Mouse (Mus musculus) forebrain, embryonic 12.5 days (tissue): ENCODE results near the gene Sox4. TPM values are rescaled to one million over a fixed set of nuclear protein-coding genes. Genes with fewer than 3 reads are reported as not detected.

Experiments used
- ATAC-seq: fragments of 200-750 bp; cut with Nextera tagmentation; 2 replicates; pipeline ENCODE4 v1.8.0; 2017; ENCODE audit warnings: moderate TSS enrichment; ENCODE audit not compliant: low FRiP score
- H3K27ac ChIP-seq: fragments of 300-500 bp; sonication (generic); 2 replicates; pipeline ENCODE4 v1.5.1; 2016; ENCODE audit warnings: mild to moderate bottlenecking
- H3K27me3 ChIP-seq: fragments of 300-500 bp; sonication (generic); 2 replicates; pipeline ENCODE4 v1.6.1; 2016; ENCODE audit warnings: mild to moderate bottlenecking
- H3K36me3 ChIP-seq: fragments of 300-500 bp; sonication (generic); replicated peaks from 2 replicates; pipeline ENCODE4 v1.6.1; 2016; ENCODE audit warnings: mild to moderate bottlenecking
- H3K4me1 ChIP-seq: fragments of 300-500 bp; sonication (generic); 2 replicates; pipeline ENCODE4 v1.6.1; 2016
- H3K4me2 ChIP-seq: fragments of 300-500 bp; sonication (generic); 2 replicates; pipeline ENCODE4 v1.6.1; 2016; ENCODE audit warnings: mild to moderate bottlenecking, moderate library complexity
- H3K4me3 ChIP-seq: fragments of 300-500 bp; sonication (generic); replicated peaks from 2 replicates; pipeline ENCODE4 v1.5.1; 2016; ENCODE audit warnings: mild to moderate bottlenecking
- H3K9ac ChIP-seq: fragments of 300-500 bp; sonication (generic); 2 replicates; pipeline ENCODE4 v1.6.1; 2016; ENCODE audit warnings: mild to moderate bottlenecking
- H3K9me3 ChIP-seq: fragments of 300-500 bp; sonication (generic); 2 replicates; pipeline ENCODE4 v1.6.1; 2016
- WGBS: fragments of 180-500 bp; shearing (Covaris S2); methylation state at CpG from one replicate; pipeline ENCODE4 v1.1.7; 2016; 5-methylcytosine and 5-hydroxymethylcytosine counted together
- polyA plus RNA-seq: library from polyadenylated mRNA; unstranded; fragments of >200 nt; fragmentation: Nextera tagmentation; extraction: Ambion mirVana; gene quantifications from 2 replicates; pipeline ENCODE4 v1.2.1, GENCODE M21; 2016

The Sox4 gene
- polyA plus RNA-seq, 1 experiment from 2014 or later: 258 TPM

GRCm38 (mm10) chr13:28952576-28953571 lies 639 bp downstream of the Sox4 start:
- Histone ChIP-seq H3K9me3 (no peaks in the 10 kb centered on the region), H3K36me3 (no peaks in the 10 kb centered on the region; the same call in 1 of the 2 replicates), H3K4me3 (peak overlapping the region; percentile 100), H3K27ac (peak overlapping the region; percentile 100), H3K4me2 (peak overlapping the region; percentile 52), H3K9ac (peak overlapping the region; percentile 100), H3K27me3 (no peaks in the 10 kb centered on the region), H3K4me1 (peaks cover 19% of the 10 kb centered on the region)
- under 1% methylated on average over 98 of the region's 98 CpGs for WGBS
- peak; percentile 28 for ATAC-seq

- WGBS: under 1% methylated on average over 90 of the region's 92 CpGs
- no peak for ATAC-seq
- H3K9ac ChIP-seq: peak overlapping the region; percentile 100
Observed at GRCm38 (mm10) chr13:28951691-28952575, 1.6 kb downstream of the Sox4 start.

GRCm38 (mm10) chr13:28950623-28951491 lies 2.7 kb downstream of the Sox4 start:
- Histone ChIP-seq H3K36me3 (peaks cover 3% of the 10 kb centered on the region), H3K9ac (peak overlapping the region; percentile 100), H3K4me2 (peak overlapping the region; percentile 52), H3K27me3 (no peaks in the 10 kb centered on the region), H3K4me1 (peaks cover 27% of the 10 kb centered on the region), H3K27ac (peak overlapping the region; percentile 100), H3K9me3 (no peaks in the 10 kb centered on the region), H3K4me3 (peak overlapping the region; percentile 100)
- under 1% methylated on average over 32 of the region's 32 CpGs for WGBS
- ATAC-seq: no peak

More at GRCm38 (mm10) chr13:28951691-28952575, 1.6 kb downstream of the Sox4 start:
- Histone ChIP-seq H3K27me3 (no peaks in the 10 kb centered on the region), H3K4me1 (peaks cover 21% of the 10 kb centered on the region), H3K4me2 (peak overlapping the region; percentile 52), H3K27ac (peak overlapping the region; percentile 100), H3K9me3 (no peaks in the 10 kb centered on the region), H3K36me3 (no peaks in the 10 kb centered on the region; the same call in 1 of the 2 replicates), H3K4me3 (peak overlapping the region; percentile 100)

- no peak for ATAC-seq
- Histone ChIP-seq H3K4me1 (peaks cover 27% of the 10 kb centered on the region), H3K9ac (peak overlapping the region; percentile 100), H3K27me3 (no peaks in the 10 kb centered on the region), H3K4me2 (peak overlapping the region; percentile 52), H3K4me3 (peak overlapping the region; percentile 100), H3K9me3 (no peaks in the 10 kb centered on the region), H3K36me3 (peaks cover 6% of the 10 kb centered on the region), H3K27ac (peak overlapping the region; percentile 100)
- WGBS: under 1% methylated on average over 9 of the region's 9 CpGs
Observed at GRCm38 (mm10) chr13:28950266-28950622, 3.3 kb downstream of the Sox4 start.

GRCm38 (mm10) chr13:28949279-28949915 lies 4.1 kb downstream of the Sox4 start:
- no peak for ATAC-seq
- peak overlapping the region; percentile 53 for H3K4me3 ChIP-seq
- 4% methylated on average over 11 of the region's 11 CpGs for WGBS
- H3K27ac ChIP-seq: peak overlapping the region; percentile 75
- peaks cover 10% of the 10 kb centered on the region for H3K36me3 ChIP-seq
- peak overlapping the region; percentile 71 for H3K9ac ChIP-seq
- no peaks in the 10 kb centered on the region for H3K9me3 ChIP-seq
- peaks cover 24% of the 10 kb centered on the region for H3K4me1 ChIP-seq
- no peaks in the 10 kb centered on the region for H3K27me3 ChIP-seq
- peak overlapping the region; percentile 72 for H3K4me2 ChIP-seq

GRCm38 (mm10) chr13:28948541-28948940 lies 5.0 kb downstream of the Sox4 start:
- WGBS: under 1% methylated on average over 10 of the region's 10 CpGs
- peak overlapping the region; percentile 89 for H3K27ac ChIP-seq
- peak; percentile 34; the same call in 1 of the 2 replicates for ATAC-seq
- H3K9ac ChIP-seq: peak overlapping the region; percentile 57
- peaks cover 10% of the 10 kb centered on the region for H3K36me3 ChIP-seq
- H3K27me3 ChIP-seq: no peaks in the 10 kb centered on the region
- H3K4me1 ChIP-seq: peaks cover 24% of the 10 kb centered on the region
- no peaks in the 10 kb centered on the region for H3K9me3 ChIP-seq
- H3K4me2 ChIP-seq: peak overlapping the region; percentile 72
- H3K4me3 ChIP-seq: peak overlapping the region; percentile 53

GRCm38 (mm10) chr13:28947740-28948441 lies 5.6 kb downstream of the Sox4 start:
- H3K27ac ChIP-seq: peak overlapping the region; percentile 89
- H3K4me3 ChIP-seq: peak overlapping the region; percentile 53
- H3K36me3 ChIP-seq: peaks cover 10% of the 10 kb centered on the region
- no peaks in the 10 kb centered on the region for H3K9me3 ChIP-seq
- WGBS: 20% methylated on average over 7 of the region's 7 CpGs
- peaks cover 25% of the 10 kb centered on the region for H3K4me1 ChIP-seq
- peak overlapping the region; percentile 57 for H3K9ac ChIP-seq
- ATAC-seq: peak; percentile 31
- H3K4me2 ChIP-seq: peak overlapping the region; percentile 72
- no peaks in the 10 kb centered on the region for H3K27me3 ChIP-seq

GRCm38 (mm10) chr13:28946565-28947135 lies 6.9 kb downstream of the Sox4 start:
- no peak overlapping the region for H3K4me2 ChIP-seq
- no peaks in the 10 kb centered on the region for H3K27me3 ChIP-seq
- WGBS: 48% methylated on average over 8 of the region's 8 CpGs
- no peak overlapping the region for H3K9ac ChIP-seq
- peaks cover 38% of the 10 kb centered on the region for H3K4me1 ChIP-seq
- no peak overlapping the region for H3K4me3 ChIP-seq
- H3K36me3 ChIP-seq: peaks cover 10% of the 10 kb centered on the region
- ATAC-seq: peak; percentile 24; the same call in 1 of the 2 replicates
- no peaks in the 10 kb centered on the region for H3K9me3 ChIP-seq
- H3K27ac ChIP-seq: peak overlapping the region; percentile 59

- Histone ChIP-seq H3K4me2 (no peak overlapping the region), H3K27me3 (no peaks in the 10 kb centered on the region), H3K4me3 (no peak overlapping the region), H3K9ac (no peak overlapping the region), H3K4me1 (peaks cover 38% of the 10 kb centered on the region), H3K9me3 (no peaks in the 10 kb centered on the region), H3K27ac (no peak overlapping the region), H3K36me3 (peaks cover 10% of the 10 kb centered on the region)
- no peak for ATAC-seq
- 95% methylated on average over 5 of the region's 5 CpGs for WGBS
Observed at GRCm38 (mm10) chr13:28945681-28946080, 7.8 kb downstream of the Sox4 start.

GRCm38 (mm10) chr13:28942926-28943325 lies 10.6 kb downstream of the Sox4 start:
- Histone ChIP-seq H3K27ac (no peak overlapping the region), H3K9ac (no peak overlapping the region), H3K36me3 (peaks cover 10% of the 10 kb centered on the region), H3K9me3 (no peaks in the 10 kb centered on the region), H3K4me2 (no peak overlapping the region), H3K27me3 (no peaks in the 10 kb centered on the region), H3K4me1 (peaks cover 30% of the 10 kb centered on the region), H3K4me3 (no peak overlapping the region)
- 72% methylated on average over 4 of the region's 4 CpGs for WGBS
- ATAC-seq: no peak
